Mouse (Mus musculus): ENCODE results near the gene Tob2. TPM values are rescaled to one million over a fixed set of nuclear protein-coding genes. Genes with fewer than 3 reads are reported as not detected.
A peak's percentile ranks its signal among the peaks of the same experiment; 100 is the strongest.

Gene Tob2
- total RNA-seq, 1 experiment = 20.9 TPM

GRCm38 (mm10) chr15:81882348-81882747 lies 23.8 kb upstream of the Tob2 start:
- H3K27ac ChIP-seq (ENCODE audit: insufficient read depth, low read depth, low read length, poor library complexity, severe bottlenecking) = no peak overlapping the region
- H3K4me3 ChIP-seq (ENCODE audit: insufficient read depth in 1 of 2, low read depth in 1 of 2, low read length in 2 of 2, poor library complexity in 1 of 2, severe bottlenecking in 1 of 2) = no peak overlapping the region
- H3K9ac ChIP-seq (ENCODE audit: insufficient read depth, low read depth, low read length, poor library complexity, severe bottlenecking) = no peak overlapping the region
- in situ Hi-C loops (cut with MboI; ENCODE audit: low sequenced_read_pairs in 2 of 2, unreplicated experiment in 2 of 2) = no loop called here
- no peak for DNase-seq (ENCODE audit: low read depth, low spot score)
- H3K36me3 ChIP-seq (ENCODE audit: control insufficient read depth, insufficient read depth, low read length, poor library complexity, severe bottlenecking) = peaks cover 2% of the 10 kb centered on the region
- TF ChIP-seq HCFC1 (IDR thresholded peaks at IDR 0.05; ENCODE audit: borderline replicate concordance, insufficient read depth, low read length) (no peak), ZC3H11A (IDR thresholded peaks at IDR 0.05; ENCODE audit: borderline replicate concordance, low read depth, low read length) (no peak), ZNF384 (IDR thresholded peaks at IDR 0.05; ENCODE audit: low read depth, low read length) (no peak), MAFK (IDR thresholded peaks at IDR 0.05; ENCODE audit: insufficient read depth, low read depth, low read length) (no peak), CHD2 (IDR thresholded peaks at IDR 0.05; ENCODE audit: low read depth, low read length) (no peak)
- H3K9me3 ChIP-seq (ENCODE audit: control insufficient read depth, insufficient read depth, low read depth, low read length) = no peaks in the 10 kb centered on the region
- H3K4me1 ChIP-seq (ENCODE audit: control insufficient read depth in 2 of 2, insufficient read depth in 2 of 2, low read length in 2 of 2, poor library complexity in 1 of 2) = peaks cover 5 to 7% of the 10 kb centered on the region in 2 experiments; a peak in 3 of 4 replicates

DNA sequence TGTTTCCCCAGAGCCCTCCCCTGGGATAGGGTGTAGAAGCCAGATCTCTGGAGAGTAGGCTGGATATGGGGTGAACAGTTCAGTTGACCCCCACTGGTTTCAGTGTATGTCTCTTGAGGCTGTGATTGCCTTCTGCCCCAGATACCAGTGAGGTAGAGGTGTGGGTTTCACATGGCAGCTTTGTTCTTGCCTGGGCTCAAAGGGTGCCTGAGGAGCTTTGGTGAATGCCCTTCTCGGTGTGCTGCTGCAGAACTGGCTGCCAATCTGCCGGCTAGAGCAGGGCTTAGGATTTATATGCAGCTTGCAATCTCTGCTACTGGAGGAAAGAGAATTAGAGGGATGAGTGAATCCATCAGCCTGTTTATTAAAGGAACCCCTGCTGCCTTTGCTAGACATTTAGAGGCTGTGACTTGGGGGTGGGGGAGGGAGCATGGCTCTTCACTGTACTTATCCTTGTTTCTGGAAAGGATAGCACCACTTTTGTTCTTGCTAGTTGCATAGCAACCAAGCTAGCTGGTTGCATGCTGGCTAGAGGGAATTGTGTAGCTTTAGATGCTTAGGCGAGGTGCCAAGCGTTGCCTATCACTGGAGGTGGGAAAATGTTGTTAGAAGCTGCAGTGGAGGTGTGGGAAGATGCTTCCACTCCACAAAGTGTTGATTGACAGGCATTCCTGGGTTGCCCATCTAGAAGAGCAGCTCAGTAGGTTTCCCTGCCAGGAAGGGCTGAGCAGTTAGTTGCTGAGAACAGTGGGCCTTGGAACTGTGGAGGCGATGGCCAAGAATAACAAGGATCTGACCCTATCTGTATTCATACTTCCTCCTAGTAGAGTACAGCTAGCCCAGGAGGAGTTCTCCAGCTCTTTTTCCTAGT lies 21.2 kb upstream of the Tob2 start:
- no peak overlapping the region; the same call in 1 of the 2 replicates for H3K9ac ChIP-seq (ENCODE audit: insufficient read depth, low read depth, low read length, poor library complexity, severe bottlenecking)
- in situ Hi-C loops (cut with MboI; ENCODE audit: low sequenced_read_pairs in 2 of 2, unreplicated experiment in 2 of 2) = no loop called here
- TF ChIP-seq ZC3H11A (IDR thresholded peaks at IDR 0.05; ENCODE audit: borderline replicate concordance, low read depth, low read length) (no peak), CHD2 (IDR thresholded peaks at IDR 0.05; ENCODE audit: low read depth, low read length) (no peak), MAFK (IDR thresholded peaks at IDR 0.05; ENCODE audit: insufficient read depth, low read depth, low read length) (no peak), ZNF384 (IDR thresholded peaks at IDR 0.05; ENCODE audit: low read depth, low read length) (no peak)
- no peak overlapping the region for H3K27ac ChIP-seq (ENCODE audit: insufficient read depth, low read depth, low read length, poor library complexity, severe bottlenecking)
- peaks cover 5 to 7% of the 10 kb centered on the region in 2 experiments; a peak in 3 of 4 replicates for H3K4me1 ChIP-seq (ENCODE audit: control insufficient read depth in 2 of 2, insufficient read depth in 2 of 2, low read length in 2 of 2, poor library complexity in 1 of 2)
- no peak overlapping the region for H3K4me3 ChIP-seq (ENCODE audit: insufficient read depth in 1 of 2, low read depth in 1 of 2, low read length in 2 of 2, poor library complexity in 1 of 2, severe bottlenecking in 1 of 2)
- H3K36me3 ChIP-seq (ENCODE audit: control insufficient read depth, insufficient read depth, low read length, poor library complexity, severe bottlenecking) = no peaks in the 10 kb centered on the region
- H3K9me3 ChIP-seq (ENCODE audit: control insufficient read depth, insufficient read depth, low read depth, low read length) = no peaks in the 10 kb centered on the region
- no peak for DNase-seq (ENCODE audit: low read depth, low spot score)

DNA sequence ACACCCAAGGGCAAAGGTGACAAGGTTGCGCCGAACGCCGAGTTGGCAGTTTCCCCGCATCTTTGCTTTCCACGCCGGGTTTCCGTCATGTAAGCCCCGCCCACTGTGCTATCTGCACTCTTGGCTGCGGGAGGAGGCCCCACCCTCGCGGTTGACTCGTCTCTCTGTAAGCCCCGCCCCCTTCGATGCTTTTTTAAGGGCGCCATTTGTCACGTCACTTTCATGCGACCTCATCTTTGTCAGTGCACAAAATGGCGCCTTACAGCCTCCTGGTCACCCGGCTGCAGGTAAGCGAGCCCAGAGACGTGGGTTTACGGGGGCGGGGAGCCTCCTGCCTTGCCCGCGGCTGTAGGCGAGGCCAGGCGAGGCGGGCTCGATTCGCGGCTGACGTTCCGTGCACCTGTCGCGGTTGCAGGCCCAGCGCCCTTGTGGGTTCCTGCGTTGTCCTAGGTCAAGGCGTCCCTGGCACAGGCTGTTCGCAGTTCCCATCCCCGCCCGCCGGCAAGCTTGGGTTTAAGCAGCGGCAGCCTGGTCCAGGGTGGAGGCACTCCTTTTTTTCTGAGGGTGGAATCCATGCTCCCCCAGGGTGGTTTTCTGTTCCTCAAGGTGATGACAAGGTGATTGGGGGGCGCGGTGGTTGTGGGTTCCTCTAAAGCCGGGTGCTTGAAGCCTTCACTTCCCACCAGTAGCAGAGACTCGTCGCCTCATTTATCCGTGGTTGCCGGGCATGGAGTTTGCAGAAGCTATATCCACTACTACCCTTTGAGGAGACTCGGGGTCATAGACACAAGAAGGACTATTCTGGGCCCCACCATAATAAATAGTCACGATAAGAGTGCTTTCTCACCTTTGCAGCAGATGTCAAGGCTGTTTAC lies 13.9 kb upstream of the Tob2 start, which contains the start of gene Aco2:
Aco2 (plus strand) TSS at position 48 of the 875 bp plus-strand sequence.
- Histone ChIP-seq H3K4me1 (ENCODE audit: control insufficient read depth in 2 of 2, insufficient read depth in 2 of 2, low read length in 2 of 2, poor library complexity in 1 of 2) (peaks cover 0 to 3% of the 10 kb centered on the region in 2 experiments; a peak in 2 of 4 replicates), H3K9me3 (ENCODE audit: control insufficient read depth, insufficient read depth, low read depth, low read length) (no peaks in the 10 kb centered on the region), H3K9ac (ENCODE audit: insufficient read depth, low read depth, low read length, poor library complexity, severe bottlenecking) (peak within 1 kb of the TSS; percentile 96), H3K27ac (ENCODE audit: insufficient read depth, low read depth, low read length, poor library complexity, severe bottlenecking) (peak within 1 kb of the TSS; percentile 87), H3K36me3 (ENCODE audit: control insufficient read depth, insufficient read depth, low read length, poor library complexity, severe bottlenecking) (peaks cover 25% of the 10 kb centered on the region), H3K4me3 (ENCODE audit: insufficient read depth in 1 of 2, low read depth in 1 of 2, low read length in 2 of 2, poor library complexity in 1 of 2, severe bottlenecking in 1 of 2) (peak within 1 kb of the TSS; percentile 71 to 92)
- peak; percentile 100 for DNase-seq (ENCODE audit: low read depth, low spot score)
- TF ChIP-seq HCFC1 (IDR thresholded peaks at IDR 0.05; ENCODE audit: borderline replicate concordance, insufficient read depth, low read length) (peak; percentile 80), ZC3H11A (IDR thresholded peaks at IDR 0.05; ENCODE audit: borderline replicate concordance, low read depth, low read length) (no peak), MAFK (IDR thresholded peaks at IDR 0.05; ENCODE audit: insufficient read depth, low read depth, low read length) (peak; percentile 81)
- in situ Hi-C loops (cut with MboI; ENCODE audit: low sequenced_read_pairs in 2 of 2, unreplicated experiment in 2 of 2) = no loop called here

DNA sequence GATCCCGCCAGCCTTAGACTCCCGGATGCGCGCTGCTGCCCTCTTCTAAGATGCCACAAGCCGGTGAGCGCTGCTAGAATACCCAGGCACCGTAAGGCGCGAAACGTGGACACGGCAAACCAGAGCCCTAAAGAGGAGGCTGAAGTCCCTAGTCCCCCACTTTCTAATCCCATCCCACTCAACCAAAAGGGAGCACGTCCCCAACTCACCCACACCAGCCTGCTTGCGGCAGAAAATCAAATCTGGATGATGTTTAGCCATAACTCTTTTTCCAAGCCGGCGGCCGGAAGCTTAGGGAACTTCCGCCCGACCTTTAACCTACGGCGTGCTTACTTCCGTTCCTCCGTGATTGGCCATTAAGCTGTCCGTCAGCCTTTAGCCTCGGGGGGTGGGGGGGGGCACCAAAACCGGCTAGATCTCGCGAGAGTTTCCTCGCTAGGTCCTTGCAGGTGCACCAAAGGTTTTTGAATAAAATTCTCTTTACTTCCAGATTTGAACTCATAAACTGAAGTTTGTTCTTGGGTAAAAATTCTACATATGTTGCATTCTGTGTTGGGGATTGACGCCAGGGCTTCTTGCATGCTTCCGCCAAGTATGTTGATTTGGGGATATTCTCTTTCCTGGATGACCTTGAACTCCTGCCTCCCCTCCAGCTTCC lies 13.1 kb upstream of the Tob2 start, which contains the start of gene Phf5a:
Phf5a (minus strand) TSS at position 308 of the 658 bp plus-strand sequence.
- in situ Hi-C loops (cut with MboI; ENCODE audit: low sequenced_read_pairs in 2 of 2, unreplicated experiment in 2 of 2) = no loop called here
- TF ChIP-seq ZNF384 (IDR thresholded peaks at IDR 0.05; ENCODE audit: low read depth, low read length) (no peak), HCFC1 (IDR thresholded peaks at IDR 0.05; ENCODE audit: borderline replicate concordance, insufficient read depth, low read length) (no peak; the same call in 1 of the 2 replicates), MAFK (IDR thresholded peaks at IDR 0.05; ENCODE audit: insufficient read depth, low read depth, low read length) (no peak), ZC3H11A (IDR thresholded peaks at IDR 0.05; ENCODE audit: borderline replicate concordance, low read depth, low read length) (no peak), CHD2 (IDR thresholded peaks at IDR 0.05; ENCODE audit: low read depth, low read length) (peak; percentile 98)
- H3K4me1 ChIP-seq (ENCODE audit: control insufficient read depth in 2 of 2, insufficient read depth in 2 of 2, low read length in 2 of 2, poor library complexity in 1 of 2) = peaks cover 0 to 3% of the 10 kb centered on the region in 2 experiments; a peak in 2 of 4 replicates

More for the DNA sequence above, 13.1 kb upstream of the Tob2 start, which contains the start of gene Phf5a:
- Histone ChIP-seq H3K9ac (ENCODE audit: insufficient read depth, low read depth, low read length, poor library complexity, severe bottlenecking) (peak within 1 kb of the TSS; percentile 96), H3K4me3 (ENCODE audit: insufficient read depth in 1 of 2, low read depth in 1 of 2, low read length in 2 of 2, poor library complexity in 1 of 2, severe bottlenecking in 1 of 2) (peak within 1 kb of the TSS; percentile 71 to 92), H3K36me3 (ENCODE audit: control insufficient read depth, insufficient read depth, low read length, poor library complexity, severe bottlenecking) (peaks cover 31% of the 10 kb centered on the region), H3K9me3 (ENCODE audit: control insufficient read depth, insufficient read depth, low read depth, low read length) (no peaks in the 10 kb centered on the region), H3K27ac (ENCODE audit: insufficient read depth, low read depth, low read length, poor library complexity, severe bottlenecking) (peak within 1 kb of the TSS; percentile 87)
- DNase-seq (ENCODE audit: low read depth, low spot score) = peak; percentile 94

All from ES-E14 (cell line).